Mouse (Mus musculus) lung, postnatal 25 days (tissue): ENCODE data around the gene Thtpa.

Source experiments
- DNase-seq: peaks from one replicate; pipeline ENCODE4 v3.0.0; 2022; ENCODE audit warnings: low spot score

Gene Thtpa

GRCm38 (mm10) chr14:55094704-55095231 is at the start of gene Thtpa:
Gene Thtpa (plus strand): TSS chr14:55094784.
- DNase-seq = peak; percentile 68

DNA sequence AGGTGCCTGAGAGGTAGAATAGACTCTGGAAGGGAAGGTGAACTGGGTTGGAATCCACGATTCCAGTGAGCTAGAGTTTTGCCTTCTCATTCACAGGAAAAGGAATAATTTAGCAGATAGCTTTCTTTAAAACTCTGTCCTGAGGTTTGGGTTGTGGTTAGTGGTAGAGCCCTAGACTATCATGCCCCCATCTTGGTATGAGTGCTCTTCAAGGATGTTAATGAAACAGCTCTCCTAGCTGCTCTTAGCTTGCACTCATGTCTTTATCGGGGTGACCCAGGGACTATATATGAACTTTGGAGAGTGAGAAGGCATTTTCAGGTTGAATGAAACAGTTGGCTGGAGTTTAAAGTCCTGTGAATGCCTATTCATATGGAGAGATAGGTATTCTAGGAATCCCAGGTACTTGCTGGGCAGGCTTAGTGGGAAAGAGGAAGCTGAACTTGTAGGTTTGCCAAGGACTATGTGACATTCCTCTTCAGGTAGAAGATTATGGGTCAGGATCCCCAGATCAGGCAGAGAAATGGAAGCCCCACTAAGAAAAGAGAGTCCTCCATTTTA is 46.5 kb upstream of the Thtpa start:
- DNase-seq = no peak

DNA sequence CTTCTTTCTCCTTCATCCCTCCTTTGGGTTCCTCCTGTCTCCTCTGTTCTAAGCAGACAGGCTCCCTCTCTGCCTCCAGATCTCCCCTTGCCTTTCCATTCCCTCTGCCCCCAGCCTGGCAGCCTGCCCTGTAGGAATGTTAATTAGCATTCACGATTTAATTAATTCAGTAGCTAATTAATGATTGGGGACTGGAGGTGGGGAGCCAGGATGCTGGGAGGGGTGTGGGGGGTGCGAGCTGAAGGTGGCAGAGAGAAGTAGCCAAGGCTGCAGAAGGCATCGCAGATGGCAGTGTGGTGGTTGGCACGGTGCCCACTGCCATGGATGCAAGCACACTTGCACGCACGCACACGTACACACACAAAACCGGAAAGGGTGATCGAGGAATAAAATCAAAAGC is 42.1 kb upstream of the Thtpa start:
- DNase-seq = no peak

- DNase-seq = no peak
Observed at GRCm38 (mm10) chr14:55053050-55053449, 41.5 kb upstream of the Thtpa start.

GRCm38 (mm10) chr14:55053708-55054190 is 40.8 kb upstream of the Thtpa start:
- DNase-seq = no peak

DNA sequence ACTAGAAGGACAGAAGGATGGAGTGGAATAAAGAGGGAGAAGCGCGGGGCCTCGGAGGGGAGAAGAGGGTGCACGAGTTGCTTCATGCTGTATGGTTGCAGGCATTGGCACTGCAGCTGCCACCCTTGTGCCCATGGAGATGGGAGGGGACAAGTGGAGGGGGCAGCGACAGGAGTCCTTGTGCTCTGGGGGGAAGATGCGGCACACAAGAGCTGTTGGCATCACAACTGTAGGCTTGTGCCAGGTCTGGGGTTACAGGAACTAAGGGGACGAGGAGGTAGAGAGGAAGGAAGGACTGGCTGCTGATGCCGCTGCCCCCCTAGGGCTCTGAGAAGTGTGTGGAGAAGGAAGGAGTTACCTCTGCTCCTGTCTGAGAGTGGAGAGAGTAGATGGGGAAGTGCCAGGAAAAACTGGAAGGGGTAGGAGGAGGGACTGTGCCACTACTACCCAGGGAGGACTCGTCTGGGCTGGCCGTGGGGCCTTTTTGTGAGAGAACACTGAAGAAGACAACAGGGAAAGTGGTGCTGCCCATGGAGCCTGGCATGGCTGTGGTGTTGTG is 40.3 kb upstream of the Thtpa start:
- DNase-seq = no peak

DNA sequence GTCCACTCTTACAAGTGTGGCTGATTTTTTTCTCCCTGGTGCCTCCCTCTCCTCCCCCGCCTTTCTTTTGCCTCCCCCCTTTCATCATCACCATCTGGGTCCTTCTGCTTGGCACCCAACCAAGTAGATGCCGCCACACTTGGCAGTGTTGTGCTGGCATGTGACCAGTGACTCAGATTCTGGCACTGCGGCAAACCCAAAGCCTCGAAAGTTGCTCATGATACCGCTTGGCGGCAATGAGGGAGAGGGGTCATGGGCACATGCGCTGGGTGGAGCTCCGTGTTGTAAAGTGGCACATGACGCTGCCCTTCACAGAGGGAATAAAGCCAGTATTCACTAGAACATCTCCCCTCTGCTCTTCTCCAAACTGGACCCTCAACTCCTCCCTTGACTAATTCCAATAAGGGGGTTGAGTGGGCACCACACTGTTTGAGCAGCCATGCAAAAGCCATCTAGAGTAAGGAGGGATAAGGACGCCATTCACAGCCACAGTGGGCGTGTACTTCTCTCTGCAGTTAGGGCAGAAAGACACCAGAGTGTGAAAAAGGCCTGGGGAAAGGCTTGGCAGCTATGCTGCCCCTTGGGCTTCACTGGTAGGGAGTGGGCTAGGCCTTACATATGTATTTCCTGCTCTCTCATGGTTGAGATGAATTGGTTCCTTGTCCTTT is 39.3 kb upstream of the Thtpa start:
- peak; percentile 21 for DNase-seq

GRCm38 (mm10) chr14:55059009-55059408 is 35.6 kb upstream of the Thtpa start:
- no peak for DNase-seq

DNA sequence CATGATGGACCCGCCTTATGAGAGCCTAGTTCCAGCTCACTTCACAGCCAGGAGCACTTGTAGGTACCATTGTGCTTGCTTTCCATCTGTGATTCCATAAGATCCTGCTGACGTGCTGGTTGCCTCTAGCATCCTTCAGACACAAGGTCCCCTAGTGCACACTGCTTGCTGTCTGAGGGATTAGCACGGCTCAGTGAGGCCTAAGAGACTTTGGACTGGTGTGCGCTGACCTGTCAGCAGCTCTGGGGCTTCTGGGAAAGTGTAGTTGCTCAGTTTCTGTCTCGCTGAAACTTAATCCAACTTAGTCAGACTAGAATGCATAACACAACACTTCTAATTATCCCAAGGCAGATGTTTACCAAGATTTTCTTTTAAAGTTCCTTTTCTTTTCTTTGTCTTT is 34.7 kb upstream of the Thtpa start:
- no peak for DNase-seq

- no peak for DNase-seq
Observed at GRCm38 (mm10) chr14:55061845-55062244, 32.7 kb upstream of the Thtpa start.

DNA sequence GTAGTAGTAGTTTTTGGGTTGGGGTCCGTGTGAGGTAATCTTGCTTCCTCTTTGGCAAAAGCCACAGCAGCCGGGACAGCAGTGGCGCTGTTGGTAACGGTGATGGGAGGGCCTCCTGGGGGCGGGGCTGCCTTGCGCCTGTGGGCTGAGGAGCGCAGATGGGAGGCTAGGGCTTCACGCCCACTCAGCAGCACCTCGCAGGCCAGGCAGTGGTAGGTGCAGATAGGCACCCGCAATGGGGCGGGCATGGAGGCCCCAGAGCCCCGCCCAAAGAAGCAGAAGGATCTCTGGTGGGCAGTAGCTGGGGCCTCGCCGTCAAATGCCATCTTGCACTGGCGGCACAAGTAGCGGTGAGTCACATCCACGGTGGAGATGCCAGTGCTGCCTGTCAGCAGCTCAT is 32.0 kb upstream of the Thtpa start:
- no peak for DNase-seq

GRCm38 (mm10) chr14:55063117-55063516 is 31.5 kb upstream of the Thtpa start:
- no peak for DNase-seq

- DNase-seq = no peak
Observed at GRCm38 (mm10) chr14:55063581-55064381, 30.8 kb upstream of the Thtpa start.

- no peak for DNase-seq
Observed at GRCm38 (mm10) chr14:55064481-55065370, 29.9 kb upstream of the Thtpa start.

DNA sequence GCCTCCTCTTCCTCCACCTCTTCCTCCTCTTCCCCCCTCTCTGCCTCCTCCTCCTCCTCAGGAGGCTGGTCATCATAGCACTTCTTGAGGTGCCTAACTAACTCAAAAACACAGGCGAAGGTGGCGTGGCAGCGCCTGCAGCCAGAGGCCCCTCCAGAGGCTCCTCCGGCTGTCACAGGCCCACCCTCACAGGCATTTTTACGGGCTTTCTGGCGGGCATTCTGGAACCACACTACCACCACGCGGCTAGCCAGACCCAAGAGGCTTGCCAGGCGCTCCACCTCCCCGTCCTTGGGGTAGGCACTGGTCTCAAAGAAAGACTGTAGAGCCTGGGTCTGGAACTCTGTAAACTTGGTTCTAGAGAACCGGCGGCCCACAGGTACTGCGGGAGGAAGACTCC is 29.2 kb upstream of the Thtpa start:
- DNase-seq = no peak

- no peak for DNase-seq
Observed at GRCm38 (mm10) chr14:55066042-55066441, 28.5 kb upstream of the Thtpa start.

DNA sequence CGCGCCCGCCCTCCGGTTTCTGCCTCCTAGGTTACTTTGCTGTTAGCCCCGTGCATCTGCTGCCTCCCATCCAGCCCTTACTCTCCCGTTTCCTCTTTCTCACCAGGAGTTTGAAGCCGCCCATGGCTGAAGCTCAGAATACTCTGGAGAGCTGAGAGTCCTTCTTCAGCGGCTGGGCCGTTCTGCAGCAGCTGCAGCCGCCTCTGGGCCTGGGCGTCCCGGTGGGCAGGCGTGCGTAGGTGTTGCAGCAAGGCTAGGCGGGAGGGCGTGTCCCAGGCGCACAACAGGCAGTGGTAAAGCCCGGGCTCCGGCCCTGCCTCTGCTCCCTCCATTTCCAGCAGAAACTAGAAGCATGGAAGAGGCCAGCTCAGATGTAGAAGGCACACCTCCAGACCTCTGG is 22.8 kb upstream of the Thtpa start:
- no peak for DNase-seq

GRCm38 (mm10) chr14:55074416-55074815 is 20.2 kb upstream of the Thtpa start:
- DNase-seq = no peak

DNA sequence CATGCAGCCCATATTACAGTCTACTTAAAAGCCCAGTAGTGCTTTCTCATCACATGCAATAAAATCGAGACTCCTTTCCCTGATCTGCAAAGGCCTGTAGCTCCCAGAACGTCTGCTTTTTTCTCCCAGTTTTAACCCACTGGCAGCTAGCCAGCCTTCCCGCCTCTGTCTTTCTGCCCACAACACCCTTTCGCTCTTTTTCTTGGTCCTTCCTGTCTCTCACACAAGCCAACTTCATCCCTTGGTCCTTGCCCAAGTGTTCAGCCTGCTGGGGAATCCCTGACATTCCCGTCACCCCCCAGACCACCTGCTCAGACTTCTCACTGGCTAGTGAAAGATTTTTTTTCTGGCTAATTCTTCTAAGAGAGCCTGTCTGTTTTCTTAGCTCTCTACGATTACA is 18.4 kb upstream of the Thtpa start:
- no peak for DNase-seq

DNA sequence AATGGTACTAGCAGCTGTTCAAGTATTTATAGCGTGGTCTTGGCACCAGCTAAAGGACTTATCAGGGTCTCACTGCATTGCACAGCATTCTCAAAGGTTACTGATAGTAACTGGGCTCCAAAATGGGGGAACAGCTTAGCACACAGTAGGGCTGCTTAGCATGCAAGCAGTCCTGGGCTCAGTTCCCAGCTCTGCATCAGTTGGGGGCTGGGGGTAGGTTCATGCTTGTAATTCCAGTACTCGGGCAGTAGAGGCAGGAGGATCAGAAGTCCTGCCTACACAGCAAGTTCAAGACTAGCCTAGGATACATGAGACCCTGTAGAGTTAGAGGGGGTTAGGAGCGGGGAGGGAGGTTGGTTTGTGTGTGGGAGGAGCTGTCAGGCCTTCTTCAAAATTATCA is 17.6 kb upstream of the Thtpa start:
- DNase-seq = no peak
